Mouse (Mus musculus) cerebellum, postnatal 36 days (tissue): Measurements from ENCODE around the gene Gpr27.

Source experiments
- DNase-seq, 2 experiments: peaks; one replicate each; pipeline ENCODE4 v3.0.0; 2021 to 2022; ENCODE audit warnings: mixed read lengths in 2 of 2

The Gpr27 gene

DNA sequence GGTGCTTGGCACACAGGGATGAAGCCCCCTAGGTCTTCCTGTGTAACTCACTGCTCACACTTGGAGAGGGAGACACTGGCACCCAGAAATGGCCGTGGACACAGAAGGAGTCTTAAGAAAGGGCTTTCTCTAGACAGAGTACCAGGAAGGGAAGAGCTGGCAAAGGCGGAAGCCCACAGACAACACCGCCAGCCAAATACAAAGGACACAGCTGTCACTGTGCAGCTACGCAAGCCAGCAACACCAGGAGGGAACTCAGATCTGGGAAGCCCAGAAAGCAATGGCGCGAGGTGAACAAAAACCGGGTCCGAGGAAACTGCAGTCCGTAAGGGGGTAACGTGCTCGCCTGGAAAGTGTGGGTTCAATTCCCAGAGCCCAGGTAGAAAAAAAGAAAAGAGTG, 14.4 kb upstream of the Gpr27 start:
- peak in 1 of 2 experiments; percentile 22 for DNase-seq

DNA sequence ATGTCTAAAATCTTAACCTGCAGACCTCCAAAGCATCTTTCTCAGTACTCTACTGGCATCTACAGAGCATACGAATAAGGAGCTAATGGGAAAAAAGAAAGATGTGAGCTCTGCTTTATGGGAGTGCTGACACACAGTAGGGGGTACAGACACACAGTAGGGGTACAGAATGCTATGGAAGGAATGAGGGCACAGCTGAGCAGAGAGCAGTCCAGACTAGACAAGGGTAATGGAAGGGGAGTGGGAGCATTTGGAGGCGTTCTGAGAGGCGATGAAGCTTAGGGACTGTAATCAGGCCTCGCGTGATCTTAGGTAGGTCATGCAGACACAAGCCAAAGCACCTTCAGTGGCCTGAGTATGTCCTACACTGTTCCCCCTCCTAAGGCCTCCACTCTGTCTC, 8.5 kb upstream of the Gpr27 start:
- no peak for DNase-seq

DNA sequence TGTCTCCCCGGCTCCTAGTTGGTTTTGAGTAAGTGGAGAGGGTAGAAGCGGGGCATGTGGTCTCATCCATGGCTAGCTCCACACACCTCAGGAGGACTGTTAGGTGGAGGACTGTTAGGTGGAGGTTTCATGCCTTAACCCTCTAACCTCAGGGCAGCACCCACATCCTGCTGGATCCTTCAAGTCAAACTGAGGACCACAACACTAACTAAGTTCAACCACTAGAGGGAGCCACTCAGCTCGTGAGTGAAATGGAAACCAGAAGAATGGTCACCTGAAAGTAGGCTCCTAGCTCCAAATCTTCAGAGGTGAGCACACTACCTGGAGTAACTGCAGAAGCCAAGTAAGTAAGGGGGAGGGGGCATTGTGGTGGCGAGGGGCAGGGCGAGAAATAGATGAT, 7.6 kb upstream of the Gpr27 start:
- no peak for DNase-seq

DNA sequence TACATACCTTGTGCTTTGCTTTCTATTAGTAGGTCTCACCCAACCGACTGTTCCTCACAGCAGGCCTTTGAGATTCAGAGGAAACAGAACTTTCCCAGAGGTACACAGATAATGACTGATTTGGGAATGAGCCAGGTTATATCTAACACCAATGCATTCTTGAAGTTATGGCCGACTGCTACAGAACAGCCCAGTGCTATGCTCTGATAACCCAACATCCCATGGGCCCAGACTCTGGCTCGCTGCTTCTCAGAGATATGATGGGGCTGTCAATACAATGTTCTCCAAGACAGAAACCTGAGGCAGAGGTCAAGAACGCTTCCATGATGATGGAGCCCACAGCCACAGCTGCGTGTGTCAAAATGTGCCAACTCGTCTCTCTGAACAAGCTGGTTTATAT, 4.0 kb upstream of the Gpr27 start:
- DNase-seq, result no peak

DNA sequence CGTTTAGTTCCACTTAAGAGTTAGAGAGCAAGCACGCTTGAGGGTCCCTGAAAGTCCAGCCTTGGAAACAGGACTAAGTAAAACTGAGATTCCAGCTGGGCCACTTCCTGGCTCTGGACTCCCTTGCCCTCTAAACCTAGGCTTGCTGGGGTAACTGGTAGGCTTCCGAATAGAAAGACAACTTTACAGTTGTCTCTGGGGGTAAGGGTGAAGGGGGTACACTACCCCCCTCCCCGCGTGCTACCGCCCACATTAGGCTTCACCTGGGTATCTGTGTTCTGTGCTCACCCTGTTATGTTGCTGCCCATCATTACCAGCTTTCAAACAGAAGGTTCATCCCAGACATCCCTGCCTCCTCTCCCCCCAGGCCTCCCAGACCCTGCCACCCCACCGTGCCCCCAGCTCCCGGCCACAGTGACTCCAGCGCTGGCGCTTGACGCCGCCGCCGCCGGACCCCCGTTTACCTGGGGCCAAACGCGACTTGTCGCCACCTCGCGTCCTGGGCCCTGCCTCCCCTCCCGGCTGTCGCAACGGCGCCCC, 743 bp upstream of the Gpr27 start:
- no peak for DNase-seq

DNA sequence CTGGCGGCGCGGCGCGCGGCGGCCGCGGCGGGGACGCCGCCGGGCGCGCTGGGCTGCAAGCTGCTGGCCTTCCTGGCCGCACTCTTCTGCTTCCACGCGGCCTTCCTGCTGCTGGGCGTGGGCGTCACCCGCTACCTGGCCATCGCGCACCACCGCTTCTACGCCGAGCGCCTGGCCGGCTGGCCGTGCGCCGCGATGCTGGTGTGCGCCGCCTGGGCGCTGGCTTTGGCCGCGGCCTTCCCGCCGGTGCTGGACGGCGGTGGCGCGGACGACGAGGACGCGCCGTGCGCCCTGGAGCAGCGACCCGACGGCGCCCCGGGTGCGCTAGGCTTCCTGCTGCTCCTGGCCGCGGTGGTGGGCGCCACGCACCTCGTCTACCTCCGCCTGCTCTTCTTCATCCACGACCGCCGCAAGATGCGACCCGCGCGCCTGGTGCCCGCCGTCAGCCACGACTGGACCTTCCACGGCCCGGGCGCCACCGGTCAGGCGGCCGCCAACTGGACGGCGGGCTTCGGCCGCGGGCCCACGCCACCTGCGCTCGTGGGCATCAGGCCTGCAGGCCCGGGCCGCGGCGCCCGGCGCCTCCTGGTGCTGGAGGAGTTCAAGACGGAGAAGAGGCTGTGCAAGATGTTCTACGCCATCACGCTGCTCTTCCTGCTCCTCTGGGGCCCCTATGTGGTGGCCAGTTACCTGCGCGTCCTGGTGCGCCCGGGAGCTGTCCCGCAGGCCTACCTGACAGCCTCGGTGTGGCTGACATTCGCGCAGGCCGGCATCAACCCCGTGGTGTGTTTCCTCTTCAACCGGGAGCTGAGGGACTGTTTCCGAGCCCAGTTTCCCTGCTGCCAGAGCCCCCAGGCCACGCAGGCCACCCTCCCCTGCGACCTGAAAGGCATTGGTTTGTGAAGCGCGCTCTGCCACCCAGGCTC, 700 bp downstream of the Gpr27 start:
- DNase-seq, result peak; percentile 43 to 57

DNA sequence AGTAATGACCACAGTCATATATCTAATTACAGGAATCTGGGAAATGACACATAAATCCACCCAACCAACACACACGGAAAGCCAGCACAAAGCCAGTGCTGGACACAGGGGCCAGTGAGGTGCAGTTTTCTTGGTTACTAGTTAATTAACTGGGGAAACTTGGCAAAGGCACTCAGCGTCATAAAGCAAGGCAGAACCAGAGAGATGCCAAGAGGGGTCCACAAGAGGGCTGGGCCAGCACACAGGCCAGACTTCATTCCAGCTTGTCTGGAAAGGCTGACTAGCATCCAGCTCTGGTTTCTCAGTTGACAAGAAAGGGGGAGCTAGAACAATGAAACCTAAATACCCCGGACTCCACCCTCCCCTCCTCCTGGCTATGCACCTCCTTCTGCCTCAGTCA, 8.0 kb downstream of the Gpr27 start:
- no peak for DNase-seq

DNA sequence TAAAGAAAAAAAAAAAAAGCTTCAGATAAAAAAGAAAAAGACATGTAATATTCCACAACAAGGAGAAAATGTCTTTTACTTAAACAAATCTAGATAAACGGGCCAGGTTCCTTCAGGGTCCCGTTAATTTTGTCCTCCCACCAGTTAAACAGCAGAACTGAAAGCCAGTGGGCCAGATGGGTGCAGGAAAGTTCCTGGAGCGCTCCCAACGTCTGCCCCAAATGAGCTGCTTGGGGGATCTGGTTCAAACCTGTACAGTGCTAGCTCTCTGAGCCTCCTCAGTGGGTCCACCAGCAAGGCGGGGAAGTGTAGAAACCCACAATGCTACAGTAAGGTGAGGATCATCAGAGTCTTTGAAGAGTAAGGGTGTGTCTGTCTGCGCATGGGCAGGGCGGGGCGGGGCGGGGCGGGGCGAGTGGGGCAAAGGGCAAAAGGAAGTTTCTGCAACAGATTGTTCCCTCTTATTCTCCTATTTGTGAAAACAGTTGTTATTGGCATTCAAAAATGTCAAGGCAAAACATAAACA, 19.2 kb downstream of the Gpr27 start:
- DNase-seq, result no peak

DNA sequence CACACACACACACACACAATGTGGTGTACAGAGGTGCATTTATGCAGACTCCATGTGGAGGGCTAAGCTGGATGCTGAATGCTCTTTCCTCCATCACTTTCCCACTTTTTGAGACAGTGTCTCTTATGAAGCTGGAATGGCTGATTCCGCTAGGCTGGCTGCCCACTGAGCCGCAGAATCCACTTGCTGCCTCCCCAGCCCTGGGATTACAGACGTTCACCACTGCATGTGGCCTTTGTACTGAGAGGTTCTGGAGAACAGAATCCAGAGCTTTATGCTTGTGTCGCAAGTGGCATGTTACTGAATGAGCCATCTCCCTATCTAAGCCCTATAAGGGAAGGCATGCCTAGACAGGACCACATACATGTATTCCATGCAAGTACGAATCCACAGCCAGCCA, 20.8 kb downstream of the Gpr27 start:
- no peak for DNase-seq

DNA sequence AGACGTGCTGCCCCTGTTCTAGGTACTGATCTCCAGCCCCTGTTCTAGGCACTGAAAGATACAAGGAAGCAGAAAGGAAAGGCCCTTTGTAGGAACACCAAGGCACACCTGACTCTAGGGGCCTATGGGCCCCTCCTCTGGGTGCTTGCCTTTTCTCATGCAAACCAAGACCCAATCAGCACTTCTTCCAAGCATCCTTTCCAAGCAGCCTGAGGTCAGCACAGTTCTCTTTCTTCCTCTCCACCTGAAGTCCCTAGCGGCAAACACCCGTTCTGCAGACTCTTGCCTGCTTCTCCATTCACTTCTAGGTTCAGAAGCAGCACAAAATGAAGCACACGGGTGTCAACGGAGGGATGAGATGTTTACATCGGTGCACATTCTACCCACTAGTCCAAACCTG, 22.7 kb downstream of the Gpr27 start:
- no peak for DNase-seq

DNA sequence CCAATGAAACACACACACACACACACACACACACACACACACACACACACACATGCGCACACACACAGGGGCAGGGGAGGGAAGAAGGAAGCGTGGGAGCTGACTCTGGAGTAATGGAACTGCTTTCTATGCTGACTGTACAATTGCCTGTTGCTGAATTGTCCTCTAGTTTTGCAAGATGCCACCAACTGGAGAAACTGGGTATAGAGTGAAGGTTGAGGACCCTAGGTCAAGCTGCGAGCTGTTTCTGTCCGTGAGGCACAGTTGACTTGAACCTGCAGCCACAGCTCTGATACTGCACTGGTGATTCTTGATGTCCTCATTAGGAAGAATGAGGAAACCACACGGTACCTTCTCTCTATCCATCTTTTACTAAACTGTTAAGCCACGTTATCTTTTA, 23.4 kb downstream of the Gpr27 start:
- DNase-seq, result no peak

DNA sequence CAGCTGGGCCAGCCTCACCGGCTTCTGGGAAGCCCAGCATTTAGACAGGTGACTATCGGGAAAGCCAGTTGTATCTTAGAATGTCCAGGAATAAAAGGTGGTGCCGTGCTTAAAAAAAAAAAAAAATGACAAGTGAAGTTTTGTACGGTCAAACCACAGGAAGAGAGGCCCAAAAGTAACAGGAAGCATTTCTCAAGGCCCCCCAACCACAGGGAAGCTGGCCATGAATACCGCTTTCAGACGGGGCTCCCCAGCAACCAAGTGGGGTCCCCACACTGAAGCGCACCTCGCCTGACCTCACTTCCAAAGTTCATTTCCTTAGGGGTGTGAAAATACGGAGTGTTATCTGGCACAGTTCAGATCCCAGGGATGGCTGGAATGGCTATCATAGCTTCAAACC, 28.6 kb downstream of the Gpr27 start:
- no peak for DNase-seq

DNA sequence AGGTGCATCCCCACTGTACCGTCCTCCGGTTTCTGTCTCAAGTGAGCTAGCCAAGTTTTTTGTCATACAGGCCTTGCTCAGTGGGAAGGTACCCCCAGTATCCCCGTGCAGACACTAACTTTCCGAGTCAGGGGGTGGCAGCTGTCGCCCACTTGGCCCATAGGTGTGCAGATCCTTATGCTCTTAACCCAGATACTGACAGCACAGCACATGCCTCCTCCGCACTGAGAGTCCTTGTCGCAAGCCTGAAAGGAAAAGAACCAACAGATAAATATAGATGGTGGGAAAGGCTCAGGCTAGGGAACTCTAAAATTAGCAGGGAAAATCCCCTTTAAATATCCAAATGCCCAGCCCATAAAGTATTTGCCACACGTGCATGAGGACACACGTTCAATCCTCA, 29.9 kb downstream of the Gpr27 start:
- no peak for DNase-seq

DNA sequence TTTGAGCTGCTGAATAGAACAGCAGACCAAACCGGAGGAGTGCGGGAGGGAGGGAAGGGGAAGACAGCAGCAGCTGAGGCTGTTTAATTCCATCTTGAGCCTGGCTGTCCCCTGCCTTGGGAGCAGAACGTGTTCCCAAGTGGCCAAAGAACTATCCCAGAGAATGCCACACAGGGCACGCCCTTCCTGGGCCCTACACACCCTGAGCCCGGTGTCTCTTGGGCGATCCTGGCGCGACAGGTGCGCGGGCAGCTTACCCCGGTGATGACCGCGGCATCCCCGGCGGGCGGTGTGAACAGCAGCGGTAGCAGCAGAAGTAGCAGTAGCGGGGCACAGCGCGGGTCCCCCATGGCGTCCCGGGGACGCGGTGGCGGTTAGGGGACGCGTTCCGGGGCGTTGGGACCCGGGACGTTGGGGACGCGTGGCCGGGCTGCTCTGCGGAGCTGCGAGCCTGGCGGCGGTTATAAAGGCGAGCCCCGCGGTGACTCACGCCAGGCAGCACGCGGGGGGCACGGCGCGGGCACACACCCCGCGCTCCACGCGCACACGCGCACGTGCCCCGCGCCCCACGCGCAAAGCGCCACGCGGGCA, 33.6 kb downstream of the Gpr27 start, which contains the start of gene Prok2:
TSS of gene Prok2 (minus strand) at position 422 of the 591 bp plus-strand sequence.
- peak in 1 of 2 experiments; percentile 8 for DNase-seq

DNA sequence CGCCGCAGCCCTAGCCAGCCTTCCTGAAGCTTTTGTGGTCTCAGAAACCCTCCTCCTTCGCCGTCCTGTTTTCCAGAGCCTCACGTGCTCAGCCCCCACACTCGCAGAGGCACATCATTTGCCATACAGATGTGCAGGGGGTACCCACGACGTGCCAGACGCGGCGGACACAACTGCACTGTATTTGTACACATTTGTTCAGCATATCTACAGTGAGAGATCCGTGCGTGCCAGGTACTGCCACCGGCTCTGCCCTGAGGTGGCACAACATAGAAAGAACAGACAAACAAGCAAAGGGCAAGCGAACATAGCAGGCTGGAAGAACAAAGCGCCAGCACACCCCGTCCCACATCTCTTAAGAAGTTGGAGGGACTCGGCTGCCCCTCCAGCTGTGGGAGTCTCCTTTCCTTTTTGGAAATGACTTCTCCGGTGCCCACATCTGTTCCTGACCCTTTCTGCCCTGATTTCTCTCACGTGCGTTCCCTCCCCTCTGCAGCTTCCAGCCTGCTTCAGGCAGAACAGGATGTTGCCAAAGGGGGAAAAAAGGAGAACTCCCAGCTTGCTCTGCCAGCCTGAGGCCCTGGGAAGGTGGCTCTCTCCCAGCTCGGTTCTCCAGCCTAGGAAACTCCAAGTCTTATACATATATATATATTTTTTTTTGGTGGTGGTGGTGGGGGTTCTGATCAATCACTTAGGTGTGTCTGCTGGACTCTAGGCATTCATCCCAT, 34.3 kb downstream of the Gpr27 start:
- no peak for DNase-seq

DNA sequence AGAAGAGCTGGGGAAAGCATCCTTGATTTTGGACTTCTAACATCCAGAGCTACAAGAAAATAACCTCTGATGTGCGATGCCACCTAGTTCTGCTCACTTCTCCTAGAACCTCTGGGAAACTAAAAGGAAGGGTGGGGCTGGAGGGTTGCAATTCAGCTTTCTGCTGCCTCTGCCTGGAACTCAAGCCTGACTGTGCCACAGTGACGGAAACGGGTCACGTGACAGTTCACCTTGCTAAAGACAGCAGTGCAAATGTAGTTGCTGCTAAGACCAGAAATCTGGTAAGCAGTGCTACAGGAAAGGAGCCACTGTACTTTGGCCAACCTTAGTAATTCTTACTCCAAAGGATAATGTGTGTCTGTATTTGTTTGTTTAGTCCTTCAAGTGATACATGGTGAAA, 37.4 kb downstream of the Gpr27 start:
- no peak for DNase-seq

DNA sequence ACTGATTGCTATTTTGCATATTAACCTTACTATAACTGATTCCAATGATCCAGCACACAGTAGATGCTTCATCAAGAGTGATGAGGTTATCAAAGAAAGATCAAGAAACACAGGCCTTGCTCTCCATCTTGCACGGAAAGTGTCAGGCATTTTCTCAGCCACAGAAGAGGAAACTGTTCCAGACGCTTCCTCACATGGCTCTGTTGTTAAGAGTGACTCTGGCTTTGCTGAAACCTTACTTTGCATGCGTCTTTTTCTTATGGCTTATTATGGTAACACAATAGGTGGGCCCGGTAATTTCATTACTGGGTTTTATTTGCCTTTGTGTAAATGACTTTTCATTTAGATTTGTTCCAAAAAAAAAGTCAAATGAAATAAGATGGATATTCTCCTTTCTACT, 39.4 kb downstream of the Gpr27 start:
- DNase-seq, result no peak

DNA sequence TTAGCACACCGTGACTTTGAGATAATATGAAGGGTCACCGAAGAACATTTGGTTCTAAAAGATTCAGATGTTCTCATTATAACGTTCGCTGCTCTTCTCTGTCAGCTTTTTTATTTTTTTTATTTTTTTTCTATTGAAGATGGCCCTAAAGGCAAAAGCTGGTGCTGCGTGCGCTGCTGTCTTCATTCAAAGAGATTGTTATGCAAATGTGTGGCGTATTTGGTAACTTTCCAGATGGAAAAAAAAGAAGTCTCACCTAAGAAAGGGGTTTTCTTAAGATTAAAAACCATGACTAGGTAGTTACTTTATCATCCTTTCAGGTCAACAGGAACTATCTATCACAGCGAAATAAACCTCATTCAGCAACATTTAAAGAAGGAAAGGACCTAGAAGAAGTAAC, 40.2 kb downstream of the Gpr27 start:
- no peak for DNase-seq

DNA sequence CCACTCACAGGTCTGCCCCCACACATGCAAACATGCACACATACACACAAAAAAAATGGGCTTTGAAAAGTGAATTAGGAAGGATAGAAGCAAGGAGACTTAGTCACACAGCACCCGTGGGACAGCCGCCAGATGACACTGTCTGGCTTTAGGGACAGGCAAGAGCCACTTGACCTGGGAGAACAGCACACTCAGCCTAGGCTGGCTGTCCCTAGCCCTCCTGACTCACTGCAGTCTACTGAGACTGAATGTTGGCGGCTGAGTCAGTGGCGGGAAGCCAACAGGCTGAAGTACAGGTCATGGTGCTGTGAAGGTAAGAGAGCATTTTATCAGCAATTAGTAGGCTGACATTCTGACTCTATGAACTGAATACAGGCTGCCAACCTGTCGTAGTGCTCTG, 42.2 kb downstream of the Gpr27 start:
- DNase-seq, result no peak

DNA sequence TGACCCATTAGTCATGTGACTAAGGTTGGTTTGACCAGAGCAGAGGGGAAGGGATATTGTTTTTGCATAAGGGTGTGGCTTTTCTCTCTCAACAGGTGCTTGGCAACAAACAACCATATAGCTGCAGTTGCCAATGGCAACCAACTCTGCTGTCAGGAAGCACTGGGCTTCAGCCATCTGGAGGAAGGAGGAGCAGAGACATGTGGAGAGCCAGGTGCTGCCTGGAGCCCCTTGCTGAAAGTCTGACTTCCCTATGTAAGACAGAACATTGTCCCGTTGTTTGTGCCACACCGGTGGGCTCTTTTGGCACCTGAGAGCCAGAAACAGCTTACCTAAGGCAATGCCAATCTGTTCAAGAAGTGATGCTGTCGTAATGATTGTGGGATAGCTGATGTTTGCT, 50.4 kb downstream of the Gpr27 start:
- no peak for DNase-seq
